Mouse (Mus musculus) kidney, adult 2 months (tissue): ENCODE results near the gene Jup.

Experiments
- CTCF ChIP-seq: fragments of 200-500 bp; conservative IDR thresholded peaks from 2 replicates; pipeline ENCODE4 v1.5.1; 2011; ENCODE audit warnings: low read depth, mild to moderate bottlenecking, control low read depth, low read length, moderate library complexity, mixed read lengths; ENCODE audit not compliant: insufficient read depth, insufficient read length
- POLR2A ChIP-seq: fragments of 200-500 bp; IDR thresholded peaks from one replicate; pipeline ENCODE4 v1.6.1; 2011; ENCODE audit warnings: low read depth, low read length, control low read depth

DNA sequence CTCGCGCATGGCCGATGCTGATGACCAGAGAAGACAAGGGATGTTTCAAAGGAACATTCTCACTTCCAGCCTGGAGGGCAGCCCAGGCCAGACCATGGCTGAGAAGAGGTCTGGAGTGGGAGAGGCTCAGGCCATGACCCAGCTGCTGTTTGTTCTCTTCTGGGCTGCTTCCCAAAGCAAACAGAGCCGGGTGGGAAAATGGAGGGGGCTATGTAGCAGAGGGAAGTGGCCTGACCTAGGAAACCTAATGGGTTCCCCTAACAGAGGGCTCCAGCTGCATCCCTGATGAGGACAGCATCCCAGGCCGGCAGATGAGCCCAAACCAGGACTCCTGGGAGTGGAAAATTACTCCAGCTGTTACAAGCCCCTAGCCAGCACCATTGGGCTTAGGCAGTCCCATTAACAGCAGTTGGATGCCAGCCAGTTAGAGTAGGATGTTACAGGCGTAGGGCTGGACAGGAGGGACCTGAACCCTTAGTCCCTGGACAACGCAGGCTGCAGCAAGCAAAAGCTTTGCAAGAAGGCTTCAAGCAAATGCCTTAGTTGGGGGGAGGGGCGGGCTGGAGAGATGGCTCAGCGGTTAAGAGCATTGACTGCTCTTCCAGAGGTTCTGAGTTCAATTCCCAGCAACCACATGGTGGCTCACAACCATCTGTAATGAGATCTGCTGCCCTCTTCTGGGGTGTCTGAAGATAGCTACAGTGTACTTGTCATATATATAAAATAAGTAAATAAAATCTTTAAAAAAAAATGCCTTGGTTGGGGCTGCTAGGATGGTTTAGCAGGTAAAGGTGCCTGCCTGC is 6.3 kb downstream of the Jup start:
- TF ChIP-seq POLR2A: no peak
- TF ChIP-seq CTCF: no peak
